Mouse (Mus musculus): ENCODE measurements around the gene Cgnl1. TPM values are rescaled to one million over a fixed set of nuclear protein-coding genes. Genes with fewer than 3 reads are reported as not detected.

The Cgnl1 gene
- polyA plus RNA-seq, 1 experiment = 3.9 TPM

DNA sequence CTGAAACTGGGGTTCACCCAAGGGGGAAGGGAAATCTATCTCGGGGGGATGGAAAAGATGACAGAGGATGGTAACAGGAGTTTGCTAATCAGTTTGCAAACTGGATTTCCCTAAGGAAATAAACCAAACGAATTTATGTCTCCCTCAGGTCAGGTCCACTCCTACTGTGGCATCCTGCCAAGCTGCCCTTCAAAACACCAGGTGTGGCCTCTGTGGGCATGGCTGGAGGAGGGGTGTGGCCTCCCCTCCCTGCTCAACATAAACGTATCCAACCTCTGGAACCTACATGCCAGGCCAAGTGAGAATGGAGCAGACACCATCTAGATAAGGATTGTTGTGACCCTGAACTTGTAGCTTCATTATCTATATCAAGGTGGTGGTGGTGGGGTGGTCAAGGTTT, 185.0 kb downstream of the Cgnl1 start:
- no peak overlapping the region for H3K4me3 ChIP-seq (ENCODE audit: extremely low read depth, insufficient read depth, insufficient read length)
- H3K36me3 ChIP-seq (ENCODE audit: control insufficient read depth, insufficient read depth, low read length) = no peaks in the 10 kb centered on the region
- WGBS = 47% methylated on average over 3 of the region's 3 CpGs
- H3K4me1 ChIP-seq (ENCODE audit: control insufficient read depth, insufficient read depth, insufficient read length) = peaks cover 9% of the 10 kb centered on the region; the same call in 1 of the 2 replicates
- no peak for DNase-seq (ENCODE audit: low read depth in 1 of 2, low spot score in 2 of 2)
- H3K27ac ChIP-seq (ENCODE audit: insufficient read depth, low read length) = no peak overlapping the region
- TF ChIP-seq CTCF (IDR thresholded peaks at IDR 0.05; ENCODE audit: extremely low read depth, insufficient read depth, insufficient read length, insufficient replicate concordance) (no peak), POLR2A (IDR thresholded peaks at IDR 0.05; ENCODE audit: low read depth, low read length) (no peak)
- H3K27me3 ChIP-seq (ENCODE audit: control insufficient read depth, insufficient read depth, low read length) = no peaks in the 10 kb centered on the region

DNA sequence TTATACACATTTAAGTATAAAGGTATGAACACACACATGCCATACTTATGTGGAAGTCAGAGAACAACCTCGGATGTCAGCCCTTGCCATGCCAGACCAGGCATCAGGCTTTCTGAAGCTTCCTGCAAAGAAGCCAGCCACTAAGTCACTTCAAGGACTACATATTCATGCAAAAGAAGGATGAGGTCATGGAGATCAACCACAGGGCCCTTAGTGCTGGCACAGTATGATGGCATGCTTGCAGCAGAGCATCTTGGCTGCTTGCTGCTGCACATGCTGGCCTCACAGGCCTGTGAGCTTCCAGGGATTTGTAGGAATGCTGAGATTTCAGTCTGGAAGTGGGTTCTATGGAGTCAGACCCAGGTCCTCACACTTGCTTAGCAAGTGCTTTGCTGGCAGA, 188.6 kb downstream of the Cgnl1 start:
- no peak for TF ChIP-seq POLR2A (IDR thresholded peaks at IDR 0.05; ENCODE audit: low read depth, low read length)
- TF ChIP-seq CTCF (IDR thresholded peaks at IDR 0.05; ENCODE audit: extremely low read depth, insufficient read depth, insufficient read length, insufficient replicate concordance) = no peak
- no peak for DNase-seq (ENCODE audit: low read depth in 1 of 2, low spot score in 2 of 2)
- no peak overlapping the region for H3K27ac ChIP-seq (ENCODE audit: insufficient read depth, low read length)
- H3K4me3 ChIP-seq (ENCODE audit: extremely low read depth, insufficient read depth, insufficient read length) = no peak overlapping the region
- no peaks in the 10 kb centered on the region for H3K4me1 ChIP-seq (ENCODE audit: control insufficient read depth, insufficient read depth, insufficient read length)
- 68% methylated on average over 1 of the region's 1 CpGs for WGBS
- H3K36me3 ChIP-seq (ENCODE audit: control insufficient read depth, insufficient read depth, low read length) = no peaks in the 10 kb centered on the region
- H3K27me3 ChIP-seq (ENCODE audit: control insufficient read depth, insufficient read depth, low read length) = no peaks in the 10 kb centered on the region

DNA sequence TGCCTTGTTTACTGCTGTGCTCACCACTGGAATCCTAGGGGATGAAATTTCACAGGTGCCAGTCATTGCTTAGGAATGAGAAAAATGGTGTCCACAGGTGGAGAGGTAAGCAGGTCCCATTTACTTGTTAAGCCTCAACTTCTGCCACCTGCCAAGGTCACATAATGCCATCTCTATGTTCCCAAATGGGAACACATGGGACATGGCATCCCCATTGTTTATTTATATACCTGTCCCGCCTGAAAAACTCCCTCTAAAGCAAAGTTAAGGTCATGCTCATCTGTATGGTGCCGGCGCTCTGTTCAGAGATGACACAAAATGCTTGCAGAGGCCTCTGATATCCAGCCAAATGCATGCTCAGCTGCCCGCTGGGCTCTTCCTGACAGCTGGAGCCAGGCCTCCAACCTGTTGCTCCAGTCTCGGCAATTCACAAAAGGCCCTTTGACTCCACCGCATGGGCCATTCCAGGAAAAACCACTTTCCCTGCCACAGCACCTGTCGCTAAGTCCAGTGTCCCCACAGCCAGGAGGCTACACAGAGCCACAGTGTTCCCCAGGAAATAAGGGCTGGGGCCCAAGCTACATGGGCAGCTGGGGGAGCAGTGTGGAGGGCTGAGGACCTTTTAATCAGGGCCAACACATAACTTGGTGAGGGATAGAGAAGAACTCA, 192.4 kb downstream of the Cgnl1 start:
- DNase-seq (ENCODE audit: low read depth in 1 of 2, low spot score in 2 of 2) = no peak
- TF ChIP-seq CTCF (IDR thresholded peaks at IDR 0.05; ENCODE audit: extremely low read depth, insufficient read depth, insufficient read length, insufficient replicate concordance) = no peak
- no peak overlapping the region for H3K27ac ChIP-seq (ENCODE audit: insufficient read depth, low read length)
- 85% methylated on average over 7 of the region's 7 CpGs for WGBS
- H3K4me3 ChIP-seq (ENCODE audit: extremely low read depth, insufficient read depth, insufficient read length) = no peak overlapping the region
- H3K27me3 ChIP-seq (ENCODE audit: control insufficient read depth, insufficient read depth, low read length) = no peaks in the 10 kb centered on the region
- H3K36me3 ChIP-seq (ENCODE audit: control insufficient read depth, insufficient read depth, low read length) = 0 out of 2 replicates have a peak, but pooled peaks cover 1% of the 10 kb centered on the region
- H3K4me1 ChIP-seq (ENCODE audit: control insufficient read depth, insufficient read depth, insufficient read length) = no peaks in the 10 kb centered on the region

Other genes starting within 250 kb of the Cgnl1 start
- gene Myzap, start 179.2 kb downstream of the Cgnl1 start, polyA plus RNA-seq (2012; rRNA removed) = 1.6 and 1.8 TPM in 2 replicates

Measured in spleen, adult 2 months (tissue).